Mouse (Mus musculus) cerebellum, adult 9-10 months (tissue): ENCODE results near the gene Apol8.
A peak's percentile ranks its signal among the peaks of the same experiment; 100 is the strongest.

Experiments
- DNase-seq: peaks from one replicate; pipeline ENCODE4 v3.0.0; 2022

Apol8 gene

GRCm38 (mm10) chr15:77784039-77784824 lies 27.4 kb upstream of the Apol8 start:
- no peak for DNase-seq

- no peak for DNase-seq
Observed at GRCm38 (mm10) chr15:77782449-77783014, 25.7 kb upstream of the Apol8 start.

DNA sequence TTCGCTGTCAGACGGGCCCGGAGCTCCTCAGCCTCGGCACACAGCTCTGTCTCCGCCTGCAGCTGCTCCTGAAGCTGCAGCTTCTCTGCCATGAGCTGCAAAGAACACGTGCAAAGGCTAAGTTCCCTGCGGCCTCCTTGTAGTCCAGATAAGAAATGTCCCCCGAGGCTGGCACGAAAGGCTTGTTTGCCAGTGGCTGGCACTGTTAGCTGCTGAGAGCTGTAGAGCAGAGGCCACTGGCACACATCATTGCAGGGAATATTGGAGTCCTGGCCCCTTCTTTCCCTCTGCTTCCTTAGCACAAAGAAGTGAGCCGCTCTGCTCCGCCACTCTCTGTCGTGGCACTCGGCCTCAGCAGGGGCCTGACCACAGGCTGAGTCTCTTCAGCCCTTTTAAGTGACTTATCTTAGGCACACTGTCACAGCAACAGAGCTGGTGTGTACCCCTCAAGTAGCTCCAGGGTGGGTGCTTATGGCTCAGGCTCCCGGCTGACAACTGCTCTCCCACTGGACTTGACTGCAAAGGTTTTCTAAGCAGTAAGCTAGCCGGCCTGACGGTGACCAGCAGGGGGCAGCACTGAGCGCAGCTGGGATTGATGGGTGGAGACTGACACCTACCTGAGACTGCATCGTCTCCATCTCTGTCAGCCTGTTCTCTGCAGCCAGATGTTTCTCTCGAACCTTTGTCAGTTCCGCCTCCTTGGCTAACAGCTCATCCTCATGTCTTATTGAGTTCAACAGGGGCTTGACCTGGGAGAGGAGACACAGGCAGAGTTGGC lies 18.6 kb upstream of the Apol8 start:
- DNase-seq, result peak; percentile 85

GRCm38 (mm10) chr15:77774303-77774702 lies 17.5 kb upstream of the Apol8 start:
- no peak for DNase-seq

- DNase-seq, result no peak
Observed at GRCm38 (mm10) chr15:77773099-77773915, 16.5 kb upstream of the Apol8 start.

GRCm38 (mm10) chr15:77770942-77771341 lies 14.1 kb upstream of the Apol8 start:
- DNase-seq, result no peak

- no peak for DNase-seq
Observed at GRCm38 (mm10) chr15:77770341-77770740, 13.5 kb upstream of the Apol8 start.

DNA sequence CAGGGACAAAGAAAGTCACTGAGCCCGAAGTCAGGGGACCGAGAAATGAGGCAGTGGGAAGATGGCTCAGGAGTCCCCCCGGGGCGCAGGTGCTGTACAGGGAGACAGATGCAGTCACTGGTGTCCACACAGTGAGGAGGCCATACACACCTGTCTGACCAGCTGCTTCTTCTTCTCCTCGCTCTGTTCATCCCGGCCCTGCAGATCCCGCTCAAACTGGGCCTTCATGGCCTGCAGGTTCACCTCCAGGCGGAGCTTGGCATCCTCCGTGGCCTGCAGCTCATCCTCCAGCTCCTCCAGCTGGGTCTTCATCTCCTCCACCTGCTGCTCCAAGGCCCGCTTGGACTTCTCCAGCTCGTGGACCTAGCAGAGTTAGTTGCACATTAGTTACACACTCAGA lies 10.2 kb upstream of the Apol8 start:
- no peak for DNase-seq

DNA sequence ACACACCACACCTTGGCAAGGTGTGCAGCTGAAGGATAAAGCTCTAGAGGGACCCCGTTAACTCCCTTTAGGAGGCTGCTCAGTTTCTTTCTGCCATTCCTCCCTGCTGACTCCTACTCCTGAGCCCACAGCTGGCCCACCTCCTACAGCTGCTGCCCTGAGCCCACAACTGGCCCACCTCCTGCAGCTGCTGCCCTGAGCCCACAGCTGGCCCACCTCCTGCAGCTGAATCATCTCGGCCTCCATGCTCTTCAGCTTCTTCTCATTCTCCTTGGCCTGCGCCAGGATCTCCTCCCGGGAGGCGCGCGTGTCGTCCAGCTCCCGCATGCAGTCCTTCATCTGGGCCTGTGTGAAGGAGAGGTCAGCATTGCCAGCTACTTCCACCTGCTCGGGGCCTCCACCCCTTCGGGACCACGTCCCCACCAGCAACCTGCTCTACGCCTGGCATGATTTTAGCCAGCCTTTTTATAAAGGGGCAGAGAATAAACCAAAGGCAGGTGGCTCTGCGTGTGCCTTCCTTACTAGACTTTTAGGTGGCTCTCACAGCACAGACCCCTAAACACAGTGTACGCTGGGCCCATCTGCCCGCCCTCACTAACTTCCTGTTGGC lies 8.8 kb upstream of the Apol8 start:
- DNase-seq, result no peak

DNA sequence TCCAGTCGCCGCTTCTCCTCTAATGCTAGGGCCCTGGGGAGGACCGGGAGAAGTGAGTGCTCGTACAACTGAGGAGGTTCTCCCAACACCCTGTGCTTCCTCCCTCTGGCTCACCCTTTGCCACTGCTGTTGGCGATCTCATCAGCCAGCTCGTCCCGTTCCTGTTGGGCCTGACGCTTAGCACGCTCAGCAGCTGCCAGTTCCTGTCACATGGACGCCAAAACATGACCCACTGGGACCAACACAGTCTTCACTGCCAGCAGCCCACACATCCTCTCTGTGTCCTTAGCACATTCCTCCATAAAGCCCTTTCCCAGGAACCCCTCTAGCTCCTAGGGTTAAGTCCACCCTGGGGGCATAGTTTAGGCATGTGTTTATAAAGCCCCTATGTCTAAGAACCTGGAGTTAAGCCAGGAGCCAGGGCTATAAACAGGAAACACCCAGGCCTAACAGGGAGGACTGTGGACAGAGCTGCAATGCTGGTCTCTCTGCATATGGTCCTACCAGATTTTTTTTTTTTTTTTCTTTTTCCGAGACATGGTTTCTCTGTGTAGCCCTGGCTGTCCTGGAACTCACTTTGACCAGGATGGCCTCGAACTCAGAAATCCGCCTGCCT lies 7.7 kb upstream of the Apol8 start:
- DNase-seq, result no peak

- DNase-seq, result no peak
Observed at GRCm38 (mm10) chr15:77763702-77764101, 6.9 kb upstream of the Apol8 start.

GRCm38 (mm10) chr15:77763050-77763449 lies 6.2 kb upstream of the Apol8 start:
- no peak for DNase-seq

- peak; percentile 52 for DNase-seq
Observed at GRCm38 (mm10) chr15:77761561-77762380, 5.0 kb upstream of the Apol8 start.

DNA sequence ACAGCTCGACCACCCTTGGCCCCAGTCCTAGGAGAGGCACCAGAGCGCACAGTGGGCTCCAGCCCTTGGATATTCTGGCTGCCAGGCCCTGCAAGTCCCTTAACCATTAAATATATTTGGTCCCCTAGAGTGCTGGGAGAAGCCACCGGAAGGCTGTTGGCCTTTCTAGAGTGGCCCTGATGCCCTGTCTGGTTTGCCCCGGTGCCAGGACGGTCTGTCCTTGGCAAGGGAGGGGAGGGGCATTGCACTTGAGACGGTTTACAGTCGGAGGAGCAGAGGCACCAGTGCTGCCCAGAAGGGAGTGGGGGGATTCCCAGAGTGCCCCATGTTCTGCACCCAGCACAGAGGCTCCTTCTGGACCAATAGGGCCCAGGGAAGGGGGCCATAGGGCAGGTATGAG lies 4.3 kb upstream of the Apol8 start:
- no peak for DNase-seq

- DNase-seq, result peak; percentile 2
Observed at GRCm38 (mm10) chr15:77760037-77760436, 3.2 kb upstream of the Apol8 start.

- DNase-seq, result peak; percentile 2
Observed at GRCm38 (mm10) chr15:77757586-77758226, 903 bp upstream of the Apol8 start.

- peak; percentile 4 for DNase-seq
Observed at GRCm38 (mm10) chr15:77756081-77756480, 722 bp downstream of the Apol8 start.

DNA sequence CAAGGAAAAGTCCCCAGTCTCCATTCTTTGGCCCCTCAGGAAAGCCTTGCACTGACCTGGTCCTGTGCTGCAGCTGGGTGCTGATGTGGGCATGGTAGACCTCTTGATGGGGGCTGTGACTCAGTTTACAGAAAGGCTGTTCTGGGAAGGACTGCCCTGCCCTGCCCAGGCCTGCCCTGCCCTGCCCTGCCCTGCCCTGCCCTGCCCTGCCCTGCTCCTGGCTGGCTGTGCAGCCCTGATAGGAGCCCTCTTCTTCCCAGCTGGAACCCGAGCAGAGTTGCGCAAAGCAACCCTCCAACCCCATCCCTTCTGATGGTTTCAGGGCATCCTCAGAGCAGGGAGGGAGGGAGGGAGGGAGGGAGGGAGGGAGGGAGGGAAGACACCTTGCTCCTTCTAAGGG lies 1.7 kb downstream of the Apol8 start:
- no peak for DNase-seq

GRCm38 (mm10) chr15:77752443-77752842 lies 4.4 kb downstream of the Apol8 start:
- DNase-seq, result peak; percentile 3

GRCm38 (mm10) chr15:77750461-77750860 lies 6.3 kb downstream of the Apol8 start:
- peak; percentile 67 for DNase-seq

GRCm38 (mm10) chr15:77749717-77750116 lies 7.1 kb downstream of the Apol8 start:
- DNase-seq, result peak; percentile 79
